Mouse (Mus musculus) thymus, adult 18-20 months (tissue): ENCODE results near the gene Rhbdf1.

Experiments
- DNase-seq, 2 experiments: peaks; one replicate each; pipeline ENCODE4 v3.0.0; 2022; ENCODE audit warnings: mixed read lengths in 2 of 2

Rhbdf1 gene

DNA sequence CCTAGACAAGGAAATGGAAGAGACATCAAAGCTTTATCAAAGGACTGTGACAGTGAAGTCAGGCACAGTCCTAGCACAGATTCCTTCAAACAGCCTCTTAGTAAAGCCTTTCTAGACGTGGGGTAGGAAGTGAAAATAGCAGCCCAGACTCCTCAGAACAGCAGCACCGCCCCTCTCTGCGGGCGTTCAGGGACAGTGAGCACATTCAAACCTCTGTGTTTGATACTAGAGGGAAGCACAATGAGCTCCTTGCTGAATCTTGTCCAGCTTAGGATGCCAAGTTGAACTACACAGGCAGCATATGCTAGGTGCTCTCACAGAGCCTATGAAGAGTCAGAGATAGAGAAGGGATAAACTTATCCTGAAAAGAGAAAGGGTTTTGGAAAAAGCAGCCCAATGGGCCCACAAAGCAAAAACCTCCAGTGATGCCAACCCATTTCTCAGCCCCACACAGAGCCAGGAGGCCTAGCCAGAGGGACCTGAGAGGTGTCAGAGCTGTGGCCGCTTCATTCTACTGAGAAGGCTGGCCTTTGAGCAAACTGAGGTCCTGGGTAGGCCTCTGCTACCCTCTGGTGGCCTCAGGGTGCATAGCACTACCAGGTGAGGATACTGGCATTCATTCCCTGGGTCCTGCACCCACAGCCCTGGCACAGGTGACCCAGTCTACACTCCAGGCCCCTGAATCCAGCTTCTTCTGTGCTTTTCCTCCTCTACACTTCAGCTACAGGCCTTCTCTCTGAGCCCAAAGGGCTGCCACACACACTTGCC lies 16.2 kb upstream of the Rhbdf1 start:
- DNase-seq = peak; percentile 40 to 46

DNA sequence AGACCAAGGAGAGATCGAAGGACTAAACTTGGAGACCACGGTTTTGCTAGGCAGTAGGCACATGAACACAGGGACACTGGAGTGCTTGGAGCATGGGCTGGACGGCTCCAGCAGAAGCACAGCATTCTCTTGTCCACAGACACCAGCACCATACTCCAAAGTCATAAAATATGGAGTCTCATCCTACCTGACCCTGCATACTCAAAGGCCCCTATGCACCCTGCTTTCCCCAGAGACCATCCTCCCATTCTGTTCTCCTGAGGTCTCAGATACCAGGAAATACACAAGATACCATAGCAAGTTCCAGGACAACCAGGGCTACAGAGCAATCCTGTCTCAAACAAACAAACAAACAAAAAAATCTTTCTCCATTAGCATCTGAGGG lies 15.3 kb upstream of the Rhbdf1 start:
- DNase-seq = no peak

- no peak for DNase-seq
These were observed 14.8 kb upstream of the Rhbdf1 start for GRCm38 (mm10) chr11:32236712-32237410.

DNA sequence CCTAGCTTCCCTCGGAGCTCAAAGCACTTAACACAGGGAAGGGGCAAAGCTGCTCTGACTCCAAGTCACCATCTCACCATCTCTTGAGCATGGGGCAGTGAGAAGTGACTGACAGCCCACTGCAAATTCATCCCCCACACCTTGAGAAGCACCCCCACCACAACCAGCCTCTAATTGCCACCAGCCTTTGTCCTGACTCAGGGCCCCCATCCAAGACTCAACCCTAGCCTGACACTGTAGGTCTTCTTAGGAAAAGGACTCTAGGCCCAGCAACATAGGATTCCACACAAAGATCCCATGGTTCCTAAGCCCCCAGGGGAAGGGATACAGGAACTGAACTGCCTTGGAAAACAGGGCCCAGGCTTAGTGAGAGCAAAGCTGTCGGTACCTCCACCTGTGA lies 14.0 kb upstream of the Rhbdf1 start:
- no peak for DNase-seq

GRCm38 (mm10) chr11:32235646-32236045 lies 13.5 kb upstream of the Rhbdf1 start:
- DNase-seq = no peak

DNA sequence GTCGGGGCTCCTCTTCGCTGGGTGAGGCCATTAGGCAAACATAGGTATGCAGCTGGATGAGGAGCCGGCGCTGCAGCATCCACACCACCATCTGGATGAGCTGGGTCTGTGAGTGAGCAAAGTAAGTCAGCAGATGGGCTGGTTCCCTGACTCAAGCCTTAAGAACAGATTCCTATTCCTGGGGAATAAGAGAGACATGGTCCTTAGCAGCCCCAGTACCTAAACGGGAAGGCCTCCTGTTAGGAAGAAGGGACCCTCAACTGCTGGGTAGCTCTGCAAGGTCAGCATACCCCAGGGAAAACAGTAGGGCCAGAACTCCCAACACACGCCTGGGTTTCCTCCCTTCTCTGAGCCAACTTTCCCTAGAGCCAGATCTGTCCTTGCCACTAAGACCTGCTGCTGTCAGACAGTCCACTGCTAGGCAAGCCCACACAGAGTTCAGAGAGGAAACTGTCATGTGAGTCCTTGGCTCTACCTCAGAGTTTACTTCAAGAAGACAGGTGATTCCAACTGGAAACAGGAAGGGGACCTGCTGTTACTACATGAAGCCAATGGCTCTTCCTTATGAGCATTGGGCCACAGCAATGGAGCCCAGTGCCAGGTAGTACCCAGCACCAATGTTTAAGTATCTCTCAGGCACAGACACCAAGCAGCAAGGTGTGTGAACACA lies 12.9 kb upstream of the Rhbdf1 start:
- no peak for DNase-seq

DNA sequence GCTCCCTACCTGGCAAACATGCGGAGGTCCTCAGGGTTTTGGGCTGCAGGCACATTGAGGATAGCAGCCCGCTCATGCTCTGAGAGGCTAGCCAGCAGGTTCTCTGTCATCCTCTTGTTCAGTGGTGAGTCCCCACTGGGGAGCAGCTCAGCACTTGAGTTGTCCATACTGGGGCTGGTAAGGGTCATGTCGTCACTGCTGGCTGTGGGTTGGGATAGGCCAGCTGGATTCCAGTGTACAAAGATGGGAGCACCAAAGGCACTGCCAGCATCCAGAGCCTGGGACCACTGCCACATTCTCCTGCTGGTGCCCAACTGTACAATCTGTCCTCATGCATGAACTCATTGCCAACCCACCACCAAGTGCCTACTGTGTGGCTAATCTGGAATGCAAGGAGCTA lies 11.8 kb upstream of the Rhbdf1 start:
- DNase-seq = no peak

DNA sequence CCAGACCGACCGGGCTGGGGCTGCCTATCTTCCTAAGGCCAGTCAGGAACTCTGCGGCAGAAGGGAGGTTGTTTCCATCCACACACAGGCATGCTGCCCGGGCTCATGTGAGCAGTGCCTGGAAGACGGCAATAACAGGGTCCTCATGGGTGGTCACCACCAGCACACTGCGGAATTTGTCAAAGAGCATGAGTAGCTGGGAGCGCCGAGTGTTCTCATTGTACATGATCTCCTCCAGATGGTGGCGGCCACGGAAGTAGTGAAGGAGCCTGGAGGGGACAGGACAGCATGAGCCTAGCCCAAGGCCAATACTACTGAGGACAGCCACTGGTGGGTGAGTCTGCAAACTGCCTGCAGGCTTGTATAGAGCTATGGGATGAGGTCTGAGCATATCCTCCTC lies 10.7 kb upstream of the Rhbdf1 start:
- DNase-seq = no peak

DNA sequence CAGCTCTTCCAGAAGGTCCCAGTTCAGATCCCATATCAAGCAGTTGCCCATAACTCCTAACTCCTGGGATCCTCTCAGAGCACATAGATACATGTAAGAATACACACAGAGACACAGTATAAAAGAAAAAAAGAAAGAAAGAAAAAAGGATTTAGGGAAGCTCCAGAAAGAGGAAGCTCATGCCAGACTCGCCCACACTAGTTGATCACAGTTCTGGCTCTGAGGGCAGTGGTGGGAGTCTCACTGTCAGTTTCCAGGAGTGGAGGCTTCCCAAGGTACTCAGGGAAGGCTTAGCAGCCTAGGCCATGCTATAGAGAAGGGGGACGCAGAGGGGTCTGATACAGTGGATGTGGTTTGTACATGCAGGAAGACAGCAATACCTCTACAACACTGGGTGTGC lies 9.0 kb upstream of the Rhbdf1 start:
- no peak for DNase-seq

DNA sequence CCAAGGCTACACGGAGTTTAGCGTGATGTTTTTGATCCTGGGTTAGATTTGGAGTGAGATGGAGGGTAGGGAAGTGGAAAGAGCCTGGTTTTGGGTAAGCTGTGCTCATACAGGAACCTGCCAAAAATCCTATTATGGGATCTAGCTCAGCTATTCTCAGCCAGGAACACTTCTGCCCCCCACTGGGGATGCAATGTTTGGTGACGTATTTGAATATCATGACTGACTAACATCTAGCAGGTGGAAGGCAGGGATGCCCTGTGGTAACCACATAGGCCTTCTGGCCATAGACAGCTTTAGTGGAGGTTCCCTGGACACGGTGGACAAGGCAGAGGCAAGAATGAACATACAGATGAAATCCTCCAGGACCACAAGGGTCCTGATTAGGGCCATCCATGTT lies 8.1 kb upstream of the Rhbdf1 start:
- DNase-seq = no peak

DNA sequence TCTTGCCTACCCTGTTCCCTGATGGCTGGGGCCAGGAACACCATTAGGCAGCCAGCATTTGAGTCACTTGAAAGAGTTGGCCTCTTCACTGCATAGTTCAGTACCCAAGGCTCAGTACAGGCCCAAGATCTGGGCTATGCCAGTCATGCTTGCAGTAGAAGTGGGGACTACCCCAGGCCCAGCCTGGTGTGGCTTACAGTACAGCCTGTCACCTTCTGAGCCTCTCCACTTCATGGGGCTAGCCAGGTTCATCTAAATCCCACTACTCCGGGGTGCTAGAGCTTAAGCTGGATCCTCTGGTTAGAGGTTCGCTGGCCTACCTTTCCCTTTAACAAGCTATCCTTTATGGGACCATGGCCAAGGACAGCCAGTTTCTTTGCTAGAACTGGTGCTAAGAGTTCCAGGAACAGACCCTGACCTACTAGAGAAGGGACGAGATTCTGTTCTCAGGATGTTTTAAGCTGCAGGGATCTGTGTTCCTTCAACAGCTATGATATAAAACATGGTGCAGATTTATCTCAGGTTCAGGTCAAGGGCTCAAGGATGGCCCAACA lies 6.3 kb upstream of the Rhbdf1 start:
- no peak for DNase-seq

DNA sequence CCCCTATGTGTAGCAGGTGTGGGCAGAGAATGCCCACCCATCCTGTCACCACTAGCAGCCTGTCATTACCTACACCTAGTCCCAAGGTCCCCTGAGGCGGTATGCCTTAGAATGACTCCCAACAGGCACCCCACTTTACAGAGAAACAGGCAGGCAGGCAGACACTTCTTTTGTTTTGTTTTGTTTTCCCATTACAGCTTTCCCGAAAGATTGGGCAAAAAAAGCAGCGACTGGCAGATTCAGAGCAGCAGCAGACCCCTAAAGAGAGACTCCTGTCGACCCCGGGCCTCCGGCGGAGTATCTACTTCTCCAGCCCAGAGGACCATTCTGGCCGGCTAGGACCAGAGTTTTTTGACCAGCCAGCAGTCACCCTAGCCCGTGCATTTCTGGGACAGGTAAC lies 5.5 kb upstream of the Rhbdf1 start:
- DNase-seq = no peak

DNA sequence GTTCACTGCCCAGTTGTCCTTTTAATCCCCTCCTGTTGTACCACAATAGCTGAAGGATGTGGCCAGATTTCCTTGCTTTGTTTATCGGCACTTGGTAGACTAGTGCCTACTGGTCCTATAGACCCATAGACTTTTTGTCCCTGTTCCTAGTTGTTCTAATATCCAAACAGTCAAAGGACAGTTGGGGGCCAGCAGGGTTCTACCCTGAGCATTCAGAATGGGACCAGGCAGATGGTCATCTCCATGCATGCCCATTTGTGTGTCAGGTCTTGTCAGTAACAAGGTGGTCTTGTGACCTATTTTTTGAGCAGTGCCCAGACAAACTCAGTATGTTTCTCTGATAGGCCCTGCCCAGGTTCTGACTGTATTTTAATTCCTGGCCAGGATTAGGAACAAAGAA lies 4.9 kb upstream of the Rhbdf1 start:
- no peak for DNase-seq

DNA sequence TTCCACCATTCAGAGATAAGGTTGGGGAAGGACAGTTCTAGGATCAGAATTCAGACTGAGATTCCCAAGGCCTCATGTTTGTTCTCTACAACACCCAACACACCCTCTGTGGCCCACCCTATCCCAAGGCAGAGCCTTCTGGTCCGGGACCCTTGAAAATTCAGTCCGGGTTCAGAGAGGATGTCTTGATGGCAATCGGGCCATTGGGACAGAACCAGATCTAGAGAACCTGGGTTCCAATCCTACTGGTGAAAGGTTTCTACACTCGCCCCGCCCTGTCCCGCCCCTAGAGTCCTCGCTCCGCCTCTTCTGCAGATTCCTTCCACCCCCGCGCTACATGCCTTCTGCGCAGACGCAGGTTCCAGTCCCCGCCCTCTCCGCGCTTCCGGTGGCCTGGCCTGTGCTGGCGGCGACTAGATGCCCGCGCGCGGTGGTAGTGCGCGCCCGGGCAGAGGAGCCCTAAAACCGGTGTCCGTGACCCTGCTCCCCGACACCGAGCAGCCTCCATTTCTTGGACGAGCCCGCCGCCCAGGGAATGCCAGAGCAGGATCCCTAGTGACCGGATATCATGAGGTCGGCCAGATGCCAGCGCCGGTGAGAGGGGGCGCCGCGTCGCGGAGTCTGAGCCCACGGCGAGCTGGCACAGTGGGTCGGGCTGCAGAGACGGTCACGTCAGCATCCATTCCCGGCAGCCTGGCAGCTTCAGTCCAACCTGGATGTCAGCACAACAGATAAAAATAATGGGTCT lies 4.2 kb upstream of the Rhbdf1 start, which contains the start of gene Mpg:
TSS of gene Mpg (plus strand) at position 382 of the 748 bp plus-strand sequence.
- peak; percentile 76 to 78 for DNase-seq

GRCm38 (mm10) chr11:32225222-32226104 lies 3.4 kb upstream of the Rhbdf1 start:
- no peak for DNase-seq

- no peak for DNase-seq
These were observed 2.5 kb upstream of the Rhbdf1 start for GRCm38 (mm10) chr11:32224468-32225139.

DNA sequence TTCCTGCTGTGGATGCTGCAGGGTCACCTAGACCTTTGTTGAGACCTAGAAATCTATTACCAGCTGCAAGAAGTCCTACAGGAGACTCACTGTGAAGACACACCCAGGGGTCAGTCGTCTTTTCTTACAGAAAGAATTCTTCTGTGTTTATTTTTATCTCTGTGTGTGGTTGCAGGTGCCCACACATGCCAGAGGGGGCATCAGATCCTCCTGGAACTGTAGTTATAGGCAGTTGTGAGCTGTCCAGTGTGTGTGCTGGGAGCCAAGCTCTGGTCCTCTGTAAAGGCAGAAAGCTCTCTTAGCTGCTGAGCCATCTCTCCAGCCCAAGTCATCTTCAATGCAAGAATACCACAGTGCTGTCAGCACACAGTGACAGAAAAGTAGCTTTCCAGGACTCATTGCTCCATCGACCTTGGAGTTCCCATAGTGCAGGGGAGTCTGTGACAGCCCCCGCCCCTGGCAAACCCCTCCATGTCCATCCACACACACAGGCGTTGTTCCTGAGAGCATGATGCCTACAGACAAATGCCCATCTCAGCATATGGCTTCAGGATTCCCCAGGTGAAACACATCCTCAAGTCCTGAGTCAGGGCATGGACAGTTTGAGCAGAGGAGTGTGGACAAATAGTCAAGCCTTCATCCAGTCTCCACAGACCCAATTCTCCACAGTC lies 1.3 kb upstream of the Rhbdf1 start:
- no peak for DNase-seq

- no peak for DNase-seq
These were observed 582 bp upstream of the Rhbdf1 start for GRCm38 (mm10) chr11:32222570-32223194.

- DNase-seq = no peak
These were observed 712 bp downstream of the Rhbdf1 start for GRCm38 (mm10) chr11:32221225-32221950.
